Mouse (Mus musculus) testis, adult 2 months (tissue): ENCODE data around the gene Gm3415.

ENCODE experiments used
- CTCF ChIP-seq: fragments of 200-500 bp; IDR thresholded peaks from 2 replicates; pipeline ENCODE4 v1.5.1; 2012; ENCODE audit warnings: low read depth, mild to moderate bottlenecking, inconsistent platforms, low read length, moderate library complexity; ENCODE audit not compliant: control insufficient read depth, insufficient read depth, insufficient replicate concordance
- POLR2A ChIP-seq: fragments of 200-500 bp; IDR thresholded peaks from 2 replicates; pipeline ENCODE4 v1.6.1; 2012; ENCODE audit warnings: low read depth, mild to moderate bottlenecking, inconsistent platforms, low read length, moderate library complexity; ENCODE audit not compliant: control insufficient read depth

- no peak for TF ChIP-seq CTCF
- TF ChIP-seq POLR2A, result no peak
These were observed 29.3 kb downstream of the Gm3415 start for GRCm38 (mm10) chr5:146585307-146585651.
